Mouse (Mus musculus) brain, adult 10 weeks (tissue): ENCODE data around the gene Olfr868. TPM values are rescaled to one million over a fixed set of nuclear protein-coding genes. Genes with fewer than 3 reads are reported as not detected.

Source experiments
- polyA plus RNA-seq: library from polyadenylated mRNA; stranded (reverse); fragments of 350-450 nt; fragmentation: Illumina TruSeq; extraction: RNeasy Lipid Tissue Mini Kit (QIAGEN cat#74804); gene quantifications from one replicate; pipeline ENCODE4 v1.2.3, GENCODE M21; 2015; ENCODE audit warnings: low read depth, low replicate concordance

The Olfr868 gene
- polyA plus RNA-seq: not detected

DNA sequence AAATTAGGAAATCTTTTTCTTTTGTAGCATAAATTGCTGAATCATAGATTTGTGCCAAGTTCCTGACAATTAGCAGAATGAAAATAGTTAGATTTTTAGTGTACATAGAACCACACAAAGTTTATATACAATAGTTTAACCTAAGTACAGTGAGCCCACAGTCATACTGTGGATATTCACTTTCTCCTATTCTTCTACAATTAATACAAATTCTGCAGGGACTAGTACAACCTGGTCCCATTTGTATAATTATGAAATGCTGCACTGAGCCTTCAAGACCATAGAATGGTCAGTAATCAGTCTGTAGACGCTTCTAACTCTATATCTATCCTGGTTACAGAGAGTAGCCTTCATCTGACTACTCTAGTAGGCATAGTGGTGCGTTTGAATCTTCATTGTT, at the start of gene Olfr868:
Gene Olfr868, plus strand, starts transcription at position 301 of the 400 bp plus-strand sequence.

DNA sequence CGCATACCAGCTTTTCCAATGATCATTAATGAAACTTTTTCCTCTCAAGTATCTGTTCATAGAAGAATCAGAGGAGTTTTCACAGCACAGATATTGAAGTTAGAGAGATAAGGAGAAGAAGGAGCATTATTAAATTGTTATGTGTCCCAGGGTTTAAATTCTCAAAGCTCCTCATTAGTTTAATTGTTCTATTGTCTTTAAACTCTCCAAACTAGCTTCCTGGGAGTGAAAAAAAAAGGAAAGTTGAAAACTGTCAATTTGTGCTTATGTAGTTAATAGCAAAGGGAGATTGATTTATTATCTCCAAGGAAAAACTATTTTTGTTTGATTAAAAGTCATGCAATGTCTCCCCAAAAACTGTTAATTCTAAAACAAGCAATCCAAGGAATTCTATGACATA, 41.0 kb upstream of the Olfr868 start, which contains the start of gene Olfr867:
Gene Olfr867, minus strand, starts transcription at position 101 of the 400 bp plus-strand sequence.

DNA sequence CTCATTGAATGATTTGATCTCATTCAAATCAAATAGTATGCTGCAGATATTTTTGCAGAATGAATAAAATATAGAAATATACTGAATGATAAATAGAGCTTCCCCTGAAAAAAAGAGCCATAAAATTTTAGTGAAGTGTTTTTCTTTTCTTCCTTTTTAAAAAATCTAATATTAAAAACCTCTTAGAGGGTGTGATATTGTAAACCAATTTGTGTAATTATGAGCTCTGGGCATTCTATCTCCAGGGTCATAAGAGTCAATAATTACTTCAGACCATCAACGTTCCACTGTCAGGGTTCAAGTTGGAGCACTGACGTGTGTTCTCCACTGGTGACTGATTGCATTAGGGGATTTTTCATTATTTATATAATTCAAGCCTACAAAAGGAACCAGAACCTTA, 30.3 kb downstream of the Olfr868 start, which contains the start of gene Olfr869:
Gene Olfr869, plus strand, starts transcription at position 301 of the 400 bp plus-strand sequence.

Other genes starting within 250 kb of the Olfr868 start
- gene Olfr860, start 248.9 kb upstream of the Olfr868 start, polyA plus RNA-seq: not detected
- not detected for gene Olfr862, start 210.6 kb upstream of the Olfr868 start, polyA plus RNA-seq
- not detected for gene Olfr77, start 181.8 kb upstream of the Olfr868 start, polyA plus RNA-seq
- gene Olfr866, start 70.6 kb upstream of the Olfr868 start, polyA plus RNA-seq: not detected
- not detected for gene Olfr867, start 41.1 kb upstream of the Olfr868 start, polyA plus RNA-seq
- gene Olfr869, start 30.4 kb downstream of the Olfr868 start, polyA plus RNA-seq: not detected
- gene Olfr870, start 75.4 kb downstream of the Olfr868 start, polyA plus RNA-seq: not detected
- gene Olfr871, start 113.6 kb downstream of the Olfr868 start, polyA plus RNA-seq: not detected
- gene Olfr872, start 138.5 kb downstream of the Olfr868 start, polyA plus RNA-seq: not detected
- not detected for gene Olfr39, start 183.7 kb downstream of the Olfr868 start, polyA plus RNA-seq
- not detected for gene Olfr873, start 199.9 kb downstream of the Olfr868 start, polyA plus RNA-seq
- not detected for gene Olfr18, start 237.5 kb downstream of the Olfr868 start, polyA plus RNA-seq